Mouse (Mus musculus) liver, embryonic 14.5 days (tissue): Measurements from ENCODE around the gene Fbxo24.

ENCODE experiments used
- CTCF ChIP-seq: IDR thresholded peaks from 2 replicates; pipeline ENCODE4 v1.5.1; 2016; ENCODE audit warnings: antibody characterized with exemption, low read depth, control low read depth
- EP300 ChIP-seq: IDR thresholded peaks from 2 replicates; pipeline ENCODE4 v1.6.1; 2016; ENCODE audit warnings: antibody characterized with exemption, low read depth

DNA sequence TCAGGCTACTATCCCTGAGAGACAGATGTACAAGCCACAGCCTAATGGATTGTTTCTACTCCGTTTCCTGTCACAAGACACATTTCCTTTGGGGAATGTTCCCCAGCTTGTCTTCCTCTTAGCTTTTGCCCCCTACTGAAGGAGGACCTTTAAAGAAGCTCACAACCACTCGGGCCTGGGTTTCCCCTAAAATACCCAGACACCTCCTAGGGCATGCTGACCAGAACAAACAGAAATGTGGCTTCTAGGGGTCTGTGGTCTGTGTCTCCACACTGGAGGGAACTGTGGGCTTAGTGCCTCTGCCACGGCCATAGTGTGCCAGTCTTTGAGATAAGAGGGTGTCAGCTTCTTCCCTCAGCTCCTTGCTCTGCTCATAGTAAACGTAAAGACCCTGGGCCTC lies 2.8 kb upstream of the Fbxo24 start:
- TF ChIP-seq CTCF, result no peak
- no peak for TF ChIP-seq EP300
